Mouse (Mus musculus) lung, adult 2 months (tissue): ENCODE measurements around the gene Speer4d. TPM values are rescaled to one million over a fixed set of nuclear protein-coding genes. Genes with fewer than 3 reads are reported as not detected.
"Not testable (repeated sequence)": the region's sequence is repeated elsewhere in the genome, so short reads cannot be mapped to it uniquely, and the experiment has no call there.

ENCODE experiments used
- DNase-seq: peaks from one replicate; pipeline ENCODE4 v3.0.0; 2022
- H3K4me1 ChIP-seq: fragments of 200-500 bp; 2 replicates; pipeline ENCODE4 v1.6.1; 2011; ENCODE audit warnings: low read length; ENCODE audit not compliant: control insufficient read depth, insufficient read depth
- H3K4me3 ChIP-seq: fragments of 200-500 bp; replicated peaks from 2 replicates; pipeline ENCODE3; 2011; ENCODE audit warnings: low read depth, mild to moderate bottlenecking, control low read depth, low read length; ENCODE audit errors: extremely low read depth
- WGBS: fragments of 180-500 bp; shearing (Covaris S2); methylation state at CpG from one replicate; pipeline ENCODE4 v1.1.7; 2018; 5-methylcytosine and 5-hydroxymethylcytosine counted together
- polyA plus RNA-seq: library from polyadenylated mRNA; depleted of rRNA; stranded (reverse); fragments of >200 nt; gene quantifications from 2 replicates; pipeline ENCODE4 v1.2.3, GENCODE M21; 2012; rRNA removed

Speer4d gene
- polyA plus RNA-seq, result not detected in 2 replicates

DNA sequence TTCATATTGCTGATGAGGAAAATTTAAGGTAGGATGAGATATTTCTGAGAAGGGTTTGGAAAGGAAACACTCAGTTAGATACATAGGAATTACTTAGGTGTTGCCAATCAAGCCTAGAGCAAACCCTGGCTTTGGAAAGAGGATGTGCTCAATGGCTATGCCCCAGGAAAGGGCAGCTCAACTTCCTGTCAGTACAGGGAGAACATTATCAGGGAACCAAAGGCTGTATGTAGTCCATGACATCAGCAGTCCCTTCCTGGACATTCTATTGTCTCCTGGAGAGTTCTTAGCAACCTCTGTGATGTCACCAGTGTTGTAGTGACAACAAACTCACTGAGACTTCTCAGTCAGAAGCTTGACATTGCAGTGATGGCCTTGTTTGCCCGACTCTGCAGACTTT lies at the start of gene Speer4d:
Gene Speer4d, plus strand, starts transcription at position 301 of the 400 bp plus-strand sequence.
- DNase-seq, H3K4me3 ChIP-seq, H3K4me1 ChIP-seq: not testable (repeated sequence)
- 35% methylated on average over 1 of the region's 1 CpGs for WGBS

GRCm38 (mm10) chr5:15573735-15574134 lies 45.1 kb upstream of the Speer4d start:
- not testable (repeated sequence) for H3K4me3 ChIP-seq, DNase-seq, H3K4me1 ChIP-seq

DNA sequence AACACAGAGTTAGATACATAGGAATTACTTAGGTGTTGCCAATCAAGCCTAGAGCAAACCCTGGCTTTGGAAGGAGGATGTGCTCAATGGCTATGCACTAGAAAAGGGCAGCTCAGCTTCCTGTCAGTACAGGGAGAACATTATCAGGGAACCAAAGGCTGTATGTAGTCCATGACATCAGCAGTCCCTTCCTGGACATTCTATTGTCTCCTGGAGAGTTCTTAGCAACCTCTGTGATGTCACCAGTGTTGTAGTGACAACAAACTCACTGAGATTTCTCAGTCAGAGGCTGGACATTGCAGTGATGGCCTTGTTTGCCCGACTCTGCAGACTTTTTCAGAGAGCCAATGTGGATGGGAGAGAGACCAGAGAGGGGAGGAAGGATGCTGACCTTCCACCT lies 41.8 kb upstream of the Speer4d start, which contains the start of gene Gm21083:
Gene Gm21083, plus strand, starts transcription at position 301 of the 400 bp plus-strand sequence.
- not testable (repeated sequence) for H3K4me1 ChIP-seq, H3K4me3 ChIP-seq, DNase-seq
- WGBS, result no CpG with 5 or more reads among the region's 1 CpGs

GRCm38 (mm10) chr5:15586351-15586750 lies 32.5 kb upstream of the Speer4d start:
- H3K4me3 ChIP-seq, H3K4me1 ChIP-seq: not testable (repeated sequence)
- DNase-seq, result peak; percentile 5

DNA sequence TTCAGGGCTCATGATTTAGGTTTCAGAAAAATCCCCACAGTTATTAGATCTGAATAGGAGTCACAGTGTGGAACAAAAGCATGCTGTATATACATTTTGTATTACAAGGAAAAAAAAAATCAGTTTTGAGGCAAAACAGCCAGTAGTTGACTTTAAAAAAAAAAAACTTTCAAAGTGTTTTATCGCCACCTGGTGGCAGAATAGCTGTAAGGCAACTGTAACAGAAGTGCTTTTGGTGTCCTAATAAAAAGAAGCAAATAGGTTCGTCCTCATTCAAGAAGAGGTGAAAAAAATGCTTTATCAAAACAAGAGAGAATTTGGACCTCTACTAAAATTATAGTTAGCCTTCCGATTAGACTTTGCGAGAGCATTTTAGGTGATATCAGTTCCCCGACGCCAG lies 30.6 kb upstream of the Speer4d start:
- not testable (repeated sequence) for H3K4me3 ChIP-seq, H3K4me1 ChIP-seq, DNase-seq
- WGBS, result 28% methylated on average over 6 of the region's 6 CpGs

GRCm38 (mm10) chr5:15590635-15591034 lies 28.2 kb upstream of the Speer4d start:
- H3K4me3 ChIP-seq, DNase-seq, H3K4me1 ChIP-seq: not testable (repeated sequence)
- 53% methylated on average over 5 of the region's 5 CpGs for WGBS

DNA sequence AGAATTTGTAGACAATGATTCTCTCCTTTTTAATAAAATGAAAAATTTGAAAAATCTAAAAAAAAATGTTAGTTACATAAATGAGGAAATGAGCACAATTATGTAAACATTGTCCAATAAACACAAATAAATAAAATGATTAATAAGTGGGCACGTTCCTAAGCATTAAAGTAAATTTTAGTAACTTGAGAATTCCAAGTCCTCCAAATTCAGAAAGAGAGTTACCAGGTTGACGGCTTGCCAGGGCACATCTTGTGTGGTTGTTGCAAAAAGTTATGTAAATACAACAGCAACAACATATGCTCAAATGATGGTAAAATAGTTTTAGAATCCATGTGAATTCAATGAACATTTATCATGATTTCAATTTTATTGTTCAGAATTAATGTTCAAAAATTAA lies 27.3 kb upstream of the Speer4d start:
- WGBS, result 58% methylated on average over 2 of the region's 2 CpGs
- H3K4me1 ChIP-seq, DNase-seq, H3K4me3 ChIP-seq: not testable (repeated sequence)

- not testable (repeated sequence) for DNase-seq, H3K4me1 ChIP-seq
Observed at GRCm38 (mm10) chr5:15598831-15599230, 20.0 kb upstream of the Speer4d start.

DNA sequence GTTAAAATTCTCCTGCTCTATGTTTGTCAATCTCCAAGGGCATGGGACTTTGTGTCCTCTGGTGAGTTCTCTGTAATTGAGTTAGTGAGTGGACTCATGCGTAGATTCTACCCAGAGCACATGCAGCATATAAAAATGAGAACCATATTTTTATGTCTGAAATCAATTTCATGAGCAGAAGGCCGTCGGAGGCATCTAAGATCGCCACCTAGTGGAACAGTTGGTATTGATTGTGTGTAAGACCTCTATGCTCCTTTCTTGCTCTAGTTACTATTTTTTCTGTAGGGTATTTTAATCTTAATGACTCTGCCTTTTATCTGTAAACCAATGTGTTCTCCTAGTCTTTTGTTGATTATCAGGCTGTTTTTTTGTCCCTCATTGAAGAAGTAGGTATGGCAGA lies 18.5 kb upstream of the Speer4d start:
- WGBS, result 38% methylated on average over 4 of the region's 4 CpGs
- not testable (repeated sequence) for DNase-seq, H3K4me3 ChIP-seq, H3K4me1 ChIP-seq

More at GRCm38 (mm10) chr5:15598831-15599230, 20.0 kb upstream of the Speer4d start:
- not testable (repeated sequence) for H3K4me3 ChIP-seq

DNA sequence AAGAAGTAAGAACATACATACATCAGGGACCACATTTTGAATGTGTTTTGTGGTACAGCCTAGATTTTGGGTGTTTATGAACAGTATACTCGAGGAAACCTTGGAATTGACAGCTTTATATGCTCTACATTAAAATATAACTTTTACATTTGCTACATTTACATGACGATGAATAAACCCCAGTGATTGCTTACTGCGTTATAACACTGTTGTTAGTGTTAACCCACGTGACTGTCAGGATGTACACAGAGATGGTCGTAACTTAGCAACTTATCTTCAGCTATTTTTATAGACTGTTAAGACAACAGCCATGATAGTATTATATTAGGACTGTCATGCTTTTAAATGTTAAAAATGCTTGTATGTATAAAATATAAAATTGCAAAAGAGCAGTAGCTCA lies 17.4 kb upstream of the Speer4d start:
- H3K4me1 ChIP-seq, H3K4me3 ChIP-seq, DNase-seq: not testable (repeated sequence)
- 53% methylated on average over 5 of the region's 5 CpGs for WGBS

DNA sequence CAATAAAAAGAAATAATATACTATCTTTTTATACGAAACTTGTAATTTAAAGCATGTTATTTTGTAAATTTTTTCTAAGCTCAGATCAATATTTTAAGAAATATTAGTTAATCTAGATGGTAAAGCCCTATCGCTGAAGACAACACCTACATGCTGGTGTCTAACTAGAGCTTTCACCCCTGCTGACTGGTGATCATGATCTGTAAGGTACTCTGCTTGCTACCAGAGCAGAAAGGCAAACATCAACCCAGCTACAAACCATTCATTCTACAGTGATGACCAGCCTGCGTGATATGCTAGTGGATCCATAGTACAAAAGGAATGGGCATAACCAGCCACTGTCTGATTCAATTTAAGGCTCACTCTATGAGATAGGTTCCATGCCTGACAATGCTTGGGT lies 16.9 kb upstream of the Speer4d start:
- not testable (repeated sequence) for H3K4me1 ChIP-seq, DNase-seq, H3K4me3 ChIP-seq
- WGBS, result 66% methylated on average over 3 of the region's 3 CpGs

DNA sequence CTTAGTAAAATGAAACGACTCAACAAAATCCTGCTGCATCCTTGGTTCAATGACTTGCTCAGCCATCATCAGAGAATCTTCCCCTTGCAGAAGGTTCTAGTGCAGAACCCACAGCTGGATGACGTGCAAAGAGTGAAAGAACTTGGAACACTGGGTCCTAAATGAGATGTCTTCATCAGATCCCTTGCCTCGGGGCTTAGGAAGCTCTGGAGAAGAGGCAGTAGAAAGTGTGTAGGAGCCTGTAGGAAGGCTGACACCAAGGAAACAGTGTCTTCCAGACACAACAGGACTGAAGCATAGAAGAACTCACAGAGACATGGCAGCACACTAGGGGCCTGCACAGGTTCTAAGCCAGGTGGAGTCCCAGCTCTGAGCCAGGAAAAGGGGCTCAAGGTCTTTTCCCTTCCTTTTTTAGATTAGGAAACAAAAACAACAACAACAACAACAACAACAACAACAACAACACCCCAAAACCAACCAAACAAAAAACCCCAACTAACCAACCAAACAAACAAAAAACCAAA lies 16.4 kb upstream of the Speer4d start:
- DNase-seq, H3K4me3 ChIP-seq: not testable (repeated sequence)
- 56% methylated on average over 3 of the region's 3 CpGs for WGBS

GRCm38 (mm10) chr5:15603008-15603407 lies 15.9 kb upstream of the Speer4d start:
- H3K4me3 ChIP-seq, H3K4me1 ChIP-seq, DNase-seq: not testable (repeated sequence)
- WGBS, result 49% methylated on average over 2 of the region's 2 CpGs

More for the DNA sequence above, 16.4 kb upstream of the Speer4d start:
- not testable (repeated sequence) for H3K4me1 ChIP-seq

DNA sequence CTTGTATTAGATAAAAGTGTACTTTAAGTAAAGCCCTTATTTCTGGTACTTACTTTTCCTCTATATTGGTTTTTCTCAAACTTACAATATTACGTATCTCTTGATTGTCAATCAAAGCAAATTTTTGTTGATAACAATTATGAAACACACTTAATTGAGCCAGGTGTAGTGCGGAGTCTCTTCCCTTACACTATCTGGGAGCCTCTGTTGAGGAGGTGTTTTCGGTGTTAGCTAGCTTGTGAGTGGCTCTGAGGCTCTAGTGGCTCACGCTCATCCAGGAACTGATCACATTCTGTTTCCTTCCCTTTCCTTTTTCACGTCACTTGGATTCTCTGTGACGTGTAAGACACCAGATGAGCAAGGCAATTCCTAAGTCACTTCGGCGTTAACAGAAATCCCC lies 15.3 kb upstream of the Speer4d start:
- not testable (repeated sequence) for H3K4me1 ChIP-seq, H3K4me3 ChIP-seq, DNase-seq
- 68% methylated on average over 8 of the region's 8 CpGs for WGBS

GRCm38 (mm10) chr5:15606677-15607076 lies 12.2 kb upstream of the Speer4d start:
- H3K4me3 ChIP-seq, H3K4me1 ChIP-seq: not testable (repeated sequence)
- WGBS, result 58% methylated on average over 6 of the region's 6 CpGs
- peak; percentile 10 for DNase-seq

GRCm38 (mm10) chr5:15610695-15611094 lies 8.2 kb upstream of the Speer4d start:
- not testable (repeated sequence) for H3K4me1 ChIP-seq, H3K4me3 ChIP-seq, DNase-seq
- WGBS, result 4% methylated on average over 1 of the region's 1 CpGs

DNA sequence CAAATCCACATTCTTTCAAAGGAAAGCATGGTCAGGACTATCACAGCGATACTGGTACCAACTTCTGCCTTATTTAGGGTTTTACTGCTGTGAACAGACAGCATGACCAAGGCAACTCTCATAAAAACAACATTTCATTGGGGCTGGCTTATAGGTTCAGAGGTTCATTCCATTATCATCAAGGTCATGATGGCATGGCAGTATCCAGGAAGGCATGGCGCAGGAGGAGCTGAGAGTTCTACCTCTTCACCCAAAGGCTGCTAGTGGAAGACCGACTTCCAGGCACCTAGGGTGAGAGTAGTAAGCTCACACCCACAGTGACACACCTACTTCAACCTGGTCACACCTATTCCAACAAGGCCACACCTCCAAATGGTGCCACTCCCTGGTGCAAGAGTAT lies 2.7 kb upstream of the Speer4d start:
- WGBS, result 78% methylated on average over 3 of the region's 3 CpGs
- H3K4me3 ChIP-seq, H3K4me1 ChIP-seq, DNase-seq: not testable (repeated sequence)
